Mouse (Mus musculus): Measurements from ENCODE around the gene Gm13941. TPM values are rescaled to one million over a fixed set of nuclear protein-coding genes. Genes with fewer than 3 reads are reported as not detected.

Gene Gm13941
- not detected in 2 replicates for polyA plus RNA-seq (2015; fragmentation: Nextera tagmentation; extraction: Ambion mirVana)

DNA sequence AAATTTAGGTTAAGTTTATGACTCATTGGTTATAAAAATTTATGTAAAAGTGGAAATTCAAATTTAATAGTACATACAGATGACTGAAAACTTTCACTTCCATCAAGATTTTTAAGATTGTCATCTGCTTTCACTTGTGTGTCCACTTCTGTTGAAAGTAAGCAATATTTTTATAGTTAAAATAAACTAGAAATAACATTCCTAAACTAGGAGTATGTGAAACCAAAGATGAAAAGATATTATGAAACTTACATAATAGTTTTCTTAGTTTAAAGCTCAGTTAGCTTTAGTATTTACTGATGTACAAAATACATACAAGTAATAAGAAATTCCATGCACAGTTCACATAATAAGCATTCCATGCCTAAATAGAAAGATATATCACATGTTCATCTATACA, at the start of gene Gm13941:
TSS of gene Gm13941 (minus strand) at position 101 of the 400 bp plus-strand sequence.

DNA sequence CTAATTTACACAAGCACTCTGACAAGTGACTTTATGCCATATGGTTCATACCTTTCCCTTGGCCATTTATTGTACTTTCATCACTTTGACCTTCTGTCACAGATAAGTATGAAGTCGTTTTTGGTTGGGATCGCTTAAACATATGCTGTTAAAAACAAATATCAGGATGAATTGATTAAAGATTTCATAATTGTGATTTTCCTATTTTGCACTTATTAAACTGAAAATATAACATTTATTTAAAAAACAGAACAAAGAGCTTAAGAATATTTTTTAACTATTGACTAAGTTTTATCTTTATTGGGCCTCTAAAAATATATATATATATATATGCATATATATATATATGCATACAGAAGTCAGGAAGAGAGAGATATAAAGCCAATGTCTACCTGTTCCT, 47.1 kb upstream of the Gm13941 start, which contains the start of gene Gm15130:
TSS of gene Gm15130 (minus strand) at position 101 of the 400 bp plus-strand sequence.

Other genes starting within 250 kb of the Gm13941 start
- gene Ano3, start 155.1 kb downstream of the Gm13941 start, polyA plus RNA-seq (2015; fragmentation: Nextera tagmentation; extraction: Ambion mirVana) = 0.12 and 0.14 TPM in 2 replicates
- gene Gm15130, start 47.0 kb upstream of the Gm13941 start, polyA plus RNA-seq (2015; fragmentation: Nextera tagmentation; extraction: Ambion mirVana) = not detected in 2 replicates
- gene 4930430A15Rik, start 123.6 kb upstream of the Gm13941 start, polyA plus RNA-seq (2015; fragmentation: Nextera tagmentation; extraction: Ambion mirVana) = not detected in 2 replicates
- gene Olfr1275, start 129.3 kb upstream of the Gm13941 start, polyA plus RNA-seq (2015; fragmentation: Nextera tagmentation; extraction: Ambion mirVana) = not detected in 2 replicates
- gene Olfr1276, start 148.5 kb upstream of the Gm13941 start, polyA plus RNA-seq (2015; fragmentation: Nextera tagmentation; extraction: Ambion mirVana) = not detected in 2 replicates
- not detected in 2 replicates for gene Olfr1277, start 168.1 kb upstream of the Gm13941 start, polyA plus RNA-seq (2015; fragmentation: Nextera tagmentation; extraction: Ambion mirVana)
- gene Olfr1278, start 184.2 kb upstream of the Gm13941 start, polyA plus RNA-seq (2015; fragmentation: Nextera tagmentation; extraction: Ambion mirVana) = not detected in 2 replicates
- not detected in 2 replicates for gene Olfr1279, start 194.7 kb upstream of the Gm13941 start, polyA plus RNA-seq (2015; fragmentation: Nextera tagmentation; extraction: Ambion mirVana)
- gene Olfr1280, start 208.0 kb upstream of the Gm13941 start, polyA plus RNA-seq (2015; fragmentation: Nextera tagmentation; extraction: Ambion mirVana) = not detected in 2 replicates
- gene Olfr1281, start 220.5 kb upstream of the Gm13941 start, polyA plus RNA-seq (2015; fragmentation: Nextera tagmentation; extraction: Ambion mirVana) = not detected in 2 replicates
- not detected in 2 replicates for gene Olfr1282, start 230.1 kb upstream of the Gm13941 start, polyA plus RNA-seq (2015; fragmentation: Nextera tagmentation; extraction: Ambion mirVana)